Mouse (Mus musculus): ENCODE results near the gene Kcnh2. TPM values are rescaled to one million over a fixed set of nuclear protein-coding genes. Genes with fewer than 3 reads are reported as not detected.
A peak's percentile ranks its signal among the peaks of the same experiment; 100 is the strongest.

The Kcnh2 gene
- polyA plus RNA-seq, 1 experiment from 2014 or later, result 7.0 TPM

- H3K4me1 ChIP-seq, result peaks cover 56% of the 10 kb centered on the region
Measured at GRCm38 (mm10) chr5:24343379-24343778, 8.0 kb downstream of the Kcnh2 start.

GRCm38 (mm10) chr5:24342966-24343365, 8.4 kb downstream of the Kcnh2 start:
- Histone ChIP-seq H3K27ac (no peak overlapping the region), H3K9ac (no peak overlapping the region), H3K9me3 (no peaks in the 10 kb centered on the region), H3K4me2 (no peak overlapping the region), H3K27me3 (0 out of 2 replicates have a peak, but pooled peaks cover 6% of the 10 kb centered on the region), H3K4me3 (no peak overlapping the region), H3K4me1 (peaks cover 56% of the 10 kb centered on the region), H3K36me3 (no peaks in the 10 kb centered on the region)
- ATAC-seq (ENCODE audit: borderline replicate concordance, extremely low read depth, low FRiP score, low TSS enrichment), result no peak
- 39% methylated on average over 8 of the region's 8 CpGs for WGBS

More at GRCm38 (mm10) chr5:24343379-24343778, 8.0 kb downstream of the Kcnh2 start:
- ATAC-seq (ENCODE audit: borderline replicate concordance, extremely low read depth, low FRiP score, low TSS enrichment), result no peak
- H3K9me3 ChIP-seq, result no peaks in the 10 kb centered on the region
- no peak overlapping the region for H3K27ac ChIP-seq
- no peak overlapping the region for H3K4me2 ChIP-seq
- no peaks in the 10 kb centered on the region for H3K36me3 ChIP-seq
- H3K4me3 ChIP-seq, result no peak overlapping the region
- 0 out of 2 replicates have a peak, but pooled peaks cover 7% of the 10 kb centered on the region for H3K27me3 ChIP-seq
- H3K9ac ChIP-seq, result no peak overlapping the region

GRCm38 (mm10) chr5:24342205-24342963, 9.0 kb downstream of the Kcnh2 start:
- Histone ChIP-seq H3K4me2 (no peak overlapping the region), H3K36me3 (no peaks in the 10 kb centered on the region), H3K4me3 (no peak overlapping the region), H3K9ac (no peak overlapping the region), H3K9me3 (no peaks in the 10 kb centered on the region), H3K27ac (0 out of 2 replicates have a peak overlapping the region, but pooled peaks have one; percentile 15), H3K27me3 (0 out of 2 replicates have a peak, but pooled peaks cover 4% of the 10 kb centered on the region), H3K4me1 (peaks cover 56% of the 10 kb centered on the region)
- WGBS, result 65% methylated on average over 14 of the region's 14 CpGs
- no peak for ATAC-seq (ENCODE audit: borderline replicate concordance, extremely low read depth, low FRiP score, low TSS enrichment)

GRCm38 (mm10) chr5:24337821-24338220, 13.6 kb downstream of the Kcnh2 start:
- Histone ChIP-seq H3K9ac (no peak overlapping the region), H3K27me3 (no peaks in the 10 kb centered on the region), H3K9me3 (no peaks in the 10 kb centered on the region), H3K36me3 (no peaks in the 10 kb centered on the region), H3K4me1 (peaks cover 56% of the 10 kb centered on the region), H3K27ac (0 out of 2 replicates have a peak overlapping the region, but pooled peaks have one; percentile 31), H3K4me2 (no peak overlapping the region), H3K4me3 (no peak overlapping the region)
- 19% methylated on average over 2 of the region's 2 CpGs for WGBS
- no peak; the same call in 1 of the 2 replicates for ATAC-seq (ENCODE audit: borderline replicate concordance, extremely low read depth, low FRiP score, low TSS enrichment)

- Histone ChIP-seq H3K9ac (no peak overlapping the region), H3K4me2 (0 out of 2 replicates have a peak overlapping the region, but pooled peaks have one; percentile 23), H3K4me1 (peaks cover 51% of the 10 kb centered on the region), H3K36me3 (no peaks in the 10 kb centered on the region), H3K9me3 (no peaks in the 10 kb centered on the region), H3K27ac (0 out of 2 replicates have a peak overlapping the region, but pooled peaks have one; percentile 31), H3K27me3 (no peaks in the 10 kb centered on the region), H3K4me3 (no peak overlapping the region)
- peak; percentile 87 for ATAC-seq (ENCODE audit: borderline replicate concordance, extremely low read depth, low FRiP score, low TSS enrichment)
- WGBS, result 9% methylated on average over 9 of the region's 9 CpGs
Measured at GRCm38 (mm10) chr5:24337366-24337765, 14.0 kb downstream of the Kcnh2 start.

GRCm38 (mm10) chr5:24335888-24336511, 15.4 kb downstream of the Kcnh2 start:
- no peak overlapping the region for H3K4me3 ChIP-seq
- H3K9ac ChIP-seq, result no peak overlapping the region
- WGBS, result 21% methylated on average over 3 of the region's 3 CpGs
- no peaks in the 10 kb centered on the region for H3K36me3 ChIP-seq
- H3K27me3 ChIP-seq, result no peaks in the 10 kb centered on the region; the same call in 1 of the 2 replicates
- H3K9me3 ChIP-seq, result no peaks in the 10 kb centered on the region
- no peak overlapping the region for H3K4me2 ChIP-seq
- H3K4me1 ChIP-seq, result peaks cover 45% of the 10 kb centered on the region
- ATAC-seq (ENCODE audit: borderline replicate concordance, extremely low read depth, low FRiP score, low TSS enrichment), result peak; percentile 53; the same call in 1 of the 2 replicates
- no peak overlapping the region for H3K27ac ChIP-seq

GRCm38 (mm10) chr5:24334749-24335148, 16.7 kb downstream of the Kcnh2 start:
- peaks cover 49% of the 10 kb centered on the region for H3K4me1 ChIP-seq
- H3K27me3 ChIP-seq, result no peaks in the 10 kb centered on the region; the same call in 1 of the 2 replicates
- no peak overlapping the region for H3K9ac ChIP-seq
- H3K4me3 ChIP-seq, result no peak overlapping the region
- no peak overlapping the region for H3K4me2 ChIP-seq
- no peak overlapping the region for H3K27ac ChIP-seq
- no peaks in the 10 kb centered on the region for H3K9me3 ChIP-seq
- no peaks in the 10 kb centered on the region for H3K36me3 ChIP-seq
- WGBS, result 9% methylated on average over 3 of the region's 3 CpGs
- ATAC-seq (ENCODE audit: borderline replicate concordance, extremely low read depth, low FRiP score, low TSS enrichment), result peak; percentile 36; the same call in 1 of the 2 replicates

GRCm38 (mm10) chr5:24332401-24332800, 19.0 kb downstream of the Kcnh2 start:
- Histone ChIP-seq H3K27ac (no peak overlapping the region), H3K4me3 (no peak overlapping the region), H3K9ac (no peak overlapping the region), H3K27me3 (no peaks in the 10 kb centered on the region; the same call in 1 of the 2 replicates), H3K4me2 (no peak overlapping the region), H3K36me3 (no peaks in the 10 kb centered on the region), H3K4me1 (peaks cover 50% of the 10 kb centered on the region), H3K9me3 (no peaks in the 10 kb centered on the region)
- WGBS, result 80% methylated on average over 4 of the region's 4 CpGs
- ATAC-seq (ENCODE audit: borderline replicate concordance, extremely low read depth, low FRiP score, low TSS enrichment), result no peak

- ATAC-seq (ENCODE audit: borderline replicate concordance, extremely low read depth, low FRiP score, low TSS enrichment), result no peak
- Histone ChIP-seq H3K4me2 (peak overlapping the region; percentile 68), H3K9me3 (no peaks in the 10 kb centered on the region), H3K4me1 (peaks cover 34% of the 10 kb centered on the region), H3K27me3 (peaks cover 10% of the 10 kb centered on the region), H3K27ac (no peak overlapping the region; the same call in 1 of the 2 replicates), H3K9ac (no peak overlapping the region), H3K4me3 (no peak overlapping the region), H3K36me3 (no peaks in the 10 kb centered on the region)
- WGBS, result 37% methylated on average over 5 of the region's 5 CpGs
Measured at GRCm38 (mm10) chr5:24329965-24330298, 21.5 kb downstream of the Kcnh2 start.

GRCm38 (mm10) chr5:24329212-24329964, 22.0 kb downstream of the Kcnh2 start:
- Histone ChIP-seq H3K4me3 (peak overlapping the region; percentile 29), H3K27ac (no peak overlapping the region; the same call in 1 of the 2 replicates), H3K27me3 (peaks cover 10% of the 10 kb centered on the region), H3K4me2 (peak overlapping the region; percentile 68), H3K9me3 (no peaks in the 10 kb centered on the region), H3K9ac (peak overlapping the region; percentile 35), H3K4me1 (peaks cover 29% of the 10 kb centered on the region), H3K36me3 (no peaks in the 10 kb centered on the region)
- peak; percentile 72 for ATAC-seq (ENCODE audit: borderline replicate concordance, extremely low read depth, low FRiP score, low TSS enrichment)
- 5% methylated on average over 26 of the region's 27 CpGs for WGBS

GRCm38 (mm10) chr5:24328813-24329211, 22.6 kb downstream of the Kcnh2 start:
- peak overlapping the region; percentile 29 for H3K4me3 ChIP-seq
- no peaks in the 10 kb centered on the region for H3K9me3 ChIP-seq
- H3K4me2 ChIP-seq, result peak overlapping the region; percentile 68
- ATAC-seq (ENCODE audit: borderline replicate concordance, extremely low read depth, low FRiP score, low TSS enrichment), result no peak
- no peak overlapping the region for H3K27ac ChIP-seq
- peaks cover 10% of the 10 kb centered on the region for H3K27me3 ChIP-seq
- peak overlapping the region; percentile 35 for H3K9ac ChIP-seq
- 73% methylated on average over 6 of the region's 6 CpGs for WGBS
- H3K4me1 ChIP-seq, result peaks cover 28% of the 10 kb centered on the region
- H3K36me3 ChIP-seq, result no peaks in the 10 kb centered on the region

Measured in lung, embryonic 15.5 days (tissue).